Comparison of ENCODE assay signal across 18 mouse cellular contexts in the genomic region with DNA sequence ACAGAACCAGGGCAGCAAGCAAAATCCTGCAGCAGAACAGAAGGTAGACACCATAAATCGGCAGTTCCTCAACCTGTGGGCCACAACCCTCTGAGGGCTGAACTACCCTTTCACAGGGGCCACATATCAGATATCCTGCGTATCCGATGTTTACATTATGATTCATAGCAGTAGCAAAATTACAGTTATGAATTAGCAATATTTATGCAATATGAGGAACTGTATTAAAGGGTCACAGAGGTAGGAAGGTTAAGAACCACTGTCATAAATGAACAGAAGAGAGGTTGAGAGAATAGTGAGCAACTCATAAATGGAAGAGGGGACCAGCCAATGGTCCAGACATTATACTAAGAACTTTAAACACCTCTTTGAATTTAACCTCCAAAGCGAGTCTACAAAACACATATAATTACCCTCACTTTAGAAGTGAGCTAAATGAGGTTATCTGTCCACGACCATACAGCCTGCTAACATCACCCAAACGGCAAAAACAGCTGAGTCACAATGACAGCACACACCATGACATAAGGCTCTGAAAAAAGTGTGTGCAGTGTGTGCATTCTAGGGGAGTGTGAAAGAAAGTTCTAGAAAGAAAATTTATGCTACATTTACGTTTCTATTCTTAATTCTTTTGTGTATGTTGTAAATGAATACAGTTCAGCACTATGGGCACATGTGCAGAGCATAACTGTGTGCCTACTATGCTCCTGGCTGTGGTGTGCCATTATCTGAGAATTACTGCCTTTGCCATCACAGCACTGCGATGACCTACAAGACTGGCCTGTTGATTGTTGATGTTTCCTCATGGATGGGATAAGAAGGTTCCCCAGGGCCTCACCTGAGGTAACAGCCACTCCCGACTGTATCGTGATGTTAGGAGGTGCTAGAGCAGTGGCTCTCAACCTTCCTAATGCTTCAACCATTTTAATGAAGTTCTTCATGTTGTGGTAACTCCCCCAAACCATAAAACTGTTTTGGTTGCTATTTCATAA. TPM values are rescaled to one million over a fixed set of nuclear protein-coding genes. Genes with fewer than 3 reads are reported as not detected.
DNase-seq lines count a peak whose midpoint lies in the region; ATAC-seq and TF ChIP-seq lines count a peak whose summit lies in the region.
"Had no signal": no experiment of that assay in that cellular context is flagged by ENCODE, and none has a peak within 500 bp of the region (broad histone marks: within the 10 kb centered on the region; RNA-seq: fewer than 3 reads in every experiment).

No protein-coding gene starts in this region.

- 0 out of 2 replicates have a peak, but pooled peaks have one; percentile 5 for TF ChIP-seq CTCF in bone marrow, adult 2 months (IDR thresholded peaks at IDR 0.05; ENCODE audit: control insufficient read depth, insufficient read depth, low read length)

- 0 out of 2 replicates have a peak, but pooled peaks cover 2% of the 10 kb centered on the region for H3K4me1 ChIP-seq in heart, embryonic 12.5 days (replicated peaks)
- H3K4me1 ChIP-seq in bone marrow, adult 2 months (ENCODE audit: control insufficient read depth, insufficient read depth, low read length) = peaks cover 3% of the 10 kb centered on the region; the same call in 1 of the 2 replicates
- H3K4me1 ChIP-seq in liver, embryonic 11.5 days (replicated peaks; ENCODE audit: control insufficient read depth, insufficient read depth, low read length) = no peaks in the 10 kb centered on the region
- H3K4me1 ChIP-seq: embryonic facial prominence, embryonic 12.5 days had no signal

- DNase-seq in heart, postnatal 10 days = no peak
- no peak for DNase-seq in liver, embryonic 11.5 days (ENCODE audit: low spot score)
- DNase-seq in adrenal gland, adult (ENCODE audit: inconsistent age in 2 of 2, low spot score in 1 of 2) = no peak
- no peak for DNase-seq in adrenal gland, adult 8-10 months
- DNase-seq in adrenal gland, postnatal 14 days = no peak
- DNase-seq: cerebellum, postnatal 36 days; kidney, adult 18-20 months; kidney, postnatal 25 days; left cerebral cortex, postnatal 4 days; lung, embryonic 14.5 days had no signal

- no peak overlapping the region for H3K9ac ChIP-seq in heart, embryonic 12.5 days
- H3K9ac ChIP-seq in liver, embryonic 11.5 days (ENCODE audit: low read depth, low read length) = no peak overlapping the region
- H3K9ac ChIP-seq: embryonic facial prominence, embryonic 12.5 days; forebrain, embryonic 13.5 days; hindbrain, embryonic 12.5 days; lung, embryonic 14.5 days had no signal

- TF ChIP-seq POLR2A in bone marrow, adult 2 months (IDR thresholded peaks at IDR 0.05; ENCODE audit: borderline replicate concordance, control insufficient read depth, low read depth, low read length) = no peak

- H3K27ac ChIP-seq in heart, embryonic 12.5 days (ENCODE audit: poor library complexity, severe bottlenecking) = no peak overlapping the region
- H3K27ac ChIP-seq in bone marrow, adult 2 months (ENCODE audit: control insufficient read depth, insufficient read depth, low read depth, low read length, poor library complexity) = peak overlapping the region; percentile 68
- peak overlapping the region; percentile 50 for H3K27ac ChIP-seq in liver, embryonic 11.5 days (ENCODE audit: low read depth, low read length)
- H3K27ac ChIP-seq: embryonic facial prominence, embryonic 12.5 days; forebrain, embryonic 13.5 days; hindbrain, embryonic 12.5 days; midbrain, embryonic 10.5 days had no signal

- WGBS in heart, embryonic 12.5 days = 80% methylated on average over 10 of the region's 10 CpGs
- 57% methylated on average over 10 of the region's 10 CpGs for whole genome bisulfite sequencing in bone marrow, adult 2 months
- 69% methylated on average over 10 of the region's 10 CpGs for WGBS in liver, embryonic 11.5 days

- no peaks in the 10 kb centered on the region for H3K36me3 ChIP-seq in heart, embryonic 12.5 days
- no peaks in the 10 kb centered on the region for H3K36me3 ChIP-seq in liver, embryonic 11.5 days (ENCODE audit: control insufficient read depth, insufficient read depth, low read length)
- H3K36me3 ChIP-seq: embryonic facial prominence, embryonic 12.5 days; hindbrain, embryonic 12.5 days; midbrain, embryonic 10.5 days had no signal

- intact Hi-C loops in heart, postnatal 10 days (cut with DNase I) = no loop called here

- ATAC-seq in heart, embryonic 12.5 days (ENCODE audit: insufficient number of reproducible peaks, low FRiP score) = peak; percentile 95
- peak; percentile 95 for ATAC-seq in liver, embryonic 11.5 days (replicated peaks; ENCODE audit: low FRiP score)
- peak; percentile 83 for ATAC-seq in megakaryocyte-erythroid progenitor cell, adult 5-6 weeks (replicated peaks; ENCODE audit: low FRiP score, low TSS enrichment, poor library complexity, severe bottlenecking)
- ATAC-seq: forebrain, embryonic 13.5 days had no signal

- no peak overlapping the region for H3K4me3 ChIP-seq in heart, embryonic 12.5 days
- H3K4me3 ChIP-seq in bone marrow, adult 2 months (replicated peaks; ENCODE audit: control insufficient read depth, low read depth, low read length) = no peak overlapping the region
- no peak overlapping the region for H3K4me3 ChIP-seq in liver, embryonic 11.5 days (ENCODE audit: low read depth, low read length)
- H3K4me3 ChIP-seq: embryonic facial prominence, embryonic 12.5 days; forebrain, embryonic 13.5 days; hindbrain, embryonic 12.5 days; midbrain, embryonic 10.5 days; myocyte had no signal

- H3K4me2 ChIP-seq in heart, embryonic 12.5 days = no peak overlapping the region
- H3K4me2 ChIP-seq in liver, embryonic 11.5 days = no peak overlapping the region
- H3K4me2 ChIP-seq: embryonic facial prominence, embryonic 12.5 days; forebrain, embryonic 13.5 days; hindbrain, embryonic 12.5 days; lung, embryonic 14.5 days had no signal

- H3K27me3 ChIP-seq in heart, embryonic 12.5 days (replicated peaks) = no peaks in the 10 kb centered on the region
- H3K27me3 ChIP-seq in liver, embryonic 11.5 days (replicated peaks; ENCODE audit: control insufficient read depth, insufficient read depth, low read length) = peaks cover 4% of the 10 kb centered on the region
- H3K27me3 ChIP-seq: embryonic facial prominence, embryonic 12.5 days; forebrain, embryonic 13.5 days; hindbrain, embryonic 12.5 days had no signal

- H3K9me3 ChIP-seq in heart, embryonic 12.5 days (replicated peaks) = no peaks in the 10 kb centered on the region
- no peaks in the 10 kb centered on the region for H3K9me3 ChIP-seq in liver, embryonic 11.5 days (ENCODE audit: control insufficient read depth, low read length)
- H3K9me3 ChIP-seq: embryonic facial prominence, embryonic 12.5 days; forebrain, embryonic 13.5 days; hindbrain, embryonic 12.5 days; midbrain, embryonic 10.5 days had no signal

RNA-seq across cellular contexts. Expression of a gene that starts 47.2 kb away (rescaled TPM):
- polyA plus RNA-seq in heart, embryonic 12.5 days (2016; fragmentation: Nextera tagmentation; extraction: Ambion mirVana) = 32.4 and 40.7 TPM in 2 replicates
- 10 to 100 TPM; 31.5 to 41.9 TPM for total RNA-seq in heart, postnatal 10 days (2021)
- 8.8 and 22.5 TPM in 2 replicates for polyA plus RNA-seq in bone marrow, adult 2 months (2011; ENCODE audit: insufficient read depth, insufficient read length, low replicate concordance, missing spikeins)
- polyA plus RNA-seq in liver, embryonic 11.5 days (2014; fragmentation: Nextera tagmentation; extraction: Ambion mirVana) = 4.0 and 5.3 TPM in 2 replicates
- total RNA-seq in megakaryocyte-erythroid progenitor cell, adult 5-6 weeks (2014; fragmentation: Nextera tagmentation) = 10.1 and 14.2 TPM in 2 replicates
- 8.6 and 9.3 TPM in 2 replicates for total RNA-seq in megakaryocyte-erythroid progenitor cell, adult 5-6 weeks (2017)
- total RNA-seq in adrenal gland, adult 8-10 months (2022) = 10 to 100 TPM; 40.3 to 45.9 (median 42.7) TPM
- 91.9 and 93.3 TPM in 2 replicates for total RNA-seq in adrenal gland, postnatal 14 days (2021)
